Mouse (Mus musculus) urinary bladder, adult 2 months (tissue): ENCODE results near the gene Usp5. TPM values are rescaled to one million over a fixed set of nuclear protein-coding genes. Genes with fewer than 3 reads are reported as not detected.

Experiments used
- DNase-seq: peaks from one replicate; pipeline ENCODE4 v3.0.0; 2022; ENCODE audit warnings: low spot score
- polyA plus RNA-seq: library from polyadenylated mRNA; depleted of rRNA; stranded (reverse); fragments of >200 nt; gene quantifications from 2 replicates; pipeline ENCODE4 v1.2.3, GENCODE M21; 2012; rRNA removed

Gene Usp5
- polyA plus RNA-seq, 1 experiment: 73.6 TPM

DNA sequence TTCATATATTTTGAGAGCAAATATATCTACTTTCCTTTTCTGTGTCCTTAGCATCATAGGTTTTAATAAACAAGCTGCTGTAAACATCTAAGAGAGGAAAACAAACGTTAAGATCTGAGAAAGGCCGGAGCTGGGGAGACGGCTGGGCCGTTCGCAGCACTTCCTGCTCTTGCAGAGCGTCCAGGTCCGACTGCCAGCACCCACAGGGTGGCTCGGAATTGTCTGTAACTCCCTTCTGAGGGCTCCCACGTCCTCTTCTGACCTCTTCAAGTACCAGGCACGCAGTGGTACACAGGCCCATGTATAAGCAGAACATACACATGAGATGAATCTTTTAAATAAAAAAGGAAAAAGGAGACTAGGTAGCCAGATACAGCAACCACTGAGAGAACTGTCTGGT, 41.6 kb downstream of the Usp5 start:
- DNase-seq: no peak

DNA sequence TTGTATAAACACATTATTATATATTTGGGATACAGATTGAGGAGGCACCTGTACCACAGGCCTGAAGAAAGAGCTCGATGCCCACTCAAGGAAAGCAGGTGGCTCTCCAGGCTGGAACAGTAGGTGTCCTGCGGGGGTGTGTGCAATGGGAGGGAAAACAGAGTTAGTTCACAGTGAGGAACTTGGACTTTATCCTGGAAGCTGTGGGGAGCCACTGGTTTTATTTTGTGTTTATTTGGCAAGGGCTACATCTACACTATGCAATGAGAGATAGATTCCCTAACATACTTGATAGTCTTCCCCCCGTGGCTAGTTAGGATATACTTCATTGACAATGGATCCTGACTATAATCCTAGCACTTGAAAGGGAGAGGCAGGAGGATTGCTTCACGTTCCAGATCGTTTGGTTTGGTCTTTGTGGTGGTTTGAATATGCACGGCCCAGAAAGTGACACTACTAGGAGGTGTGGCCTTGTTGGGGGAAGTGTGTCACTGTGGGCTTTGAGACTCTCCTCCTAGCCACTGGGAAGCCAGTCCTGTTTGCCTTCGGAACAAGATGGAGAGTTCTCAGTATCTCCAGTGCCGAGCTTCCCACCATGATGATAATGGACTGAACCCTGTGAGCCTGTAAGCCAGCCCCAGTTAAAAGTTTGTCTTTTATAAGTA, 42.4 kb downstream of the Usp5 start:
- no peak for DNase-seq

DNA sequence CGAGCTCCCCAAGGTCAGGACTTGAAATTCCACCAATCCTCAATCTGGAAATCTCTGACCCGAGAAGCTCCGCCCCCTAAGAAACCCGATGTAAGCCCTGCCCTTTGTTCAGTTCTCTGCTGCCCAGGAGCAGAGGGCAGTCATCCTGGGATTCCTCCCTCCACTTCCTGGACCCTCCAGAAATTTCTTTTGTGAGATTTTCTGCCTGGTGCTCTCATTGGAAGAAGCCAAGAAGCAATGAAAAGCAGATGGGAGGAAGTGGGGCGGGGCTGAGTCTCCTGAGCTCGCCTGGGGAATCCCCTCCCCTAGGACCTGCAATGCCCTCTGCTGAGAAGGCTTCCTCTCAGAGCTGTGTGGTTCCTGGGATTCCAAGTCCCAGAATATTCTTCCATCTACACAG, 46.8 kb downstream of the Usp5 start:
- no peak for DNase-seq

DNA sequence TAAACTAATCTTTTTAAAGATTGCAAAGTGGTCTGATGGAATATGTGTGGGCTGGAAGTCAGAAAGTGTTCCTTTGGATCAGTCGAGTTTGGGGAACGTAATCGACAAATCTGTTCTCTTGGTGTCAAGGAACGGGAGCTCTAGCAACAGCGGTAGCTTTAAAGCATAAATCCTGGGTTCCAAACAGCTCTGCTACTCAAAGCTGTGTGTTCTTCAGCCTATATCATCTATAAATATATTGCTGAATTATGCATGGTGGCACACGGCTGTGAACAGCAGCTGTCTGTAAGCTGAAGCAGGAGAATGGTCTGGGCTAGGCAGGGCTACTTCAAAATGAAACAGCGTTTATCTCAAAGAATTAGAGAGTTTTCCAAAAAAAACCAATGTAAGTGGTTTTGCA, 48.4 kb downstream of the Usp5 start:
- DNase-seq: no peak

DNA sequence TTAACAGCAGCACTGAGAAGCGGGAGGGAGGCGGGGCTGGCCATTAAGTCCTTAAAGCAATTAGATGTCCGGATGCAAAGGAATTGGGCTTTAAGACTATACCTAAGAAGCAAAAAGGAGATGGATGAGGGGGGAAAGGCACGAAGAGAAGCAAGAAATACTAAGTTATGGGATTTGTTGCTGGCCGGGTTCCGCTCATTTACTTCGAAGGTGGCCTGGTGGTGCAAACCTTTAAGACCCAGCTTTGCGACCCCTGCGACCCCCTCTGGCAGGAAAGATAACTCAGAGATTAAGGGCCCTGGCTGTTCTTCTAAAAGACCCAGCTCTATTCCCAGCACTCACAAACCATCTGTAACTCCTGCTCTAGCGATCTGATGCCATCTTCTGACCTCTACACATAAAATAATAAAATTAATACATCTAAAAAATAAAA, 49.3 kb downstream of the Usp5 start:
- no peak for DNase-seq

DNA sequence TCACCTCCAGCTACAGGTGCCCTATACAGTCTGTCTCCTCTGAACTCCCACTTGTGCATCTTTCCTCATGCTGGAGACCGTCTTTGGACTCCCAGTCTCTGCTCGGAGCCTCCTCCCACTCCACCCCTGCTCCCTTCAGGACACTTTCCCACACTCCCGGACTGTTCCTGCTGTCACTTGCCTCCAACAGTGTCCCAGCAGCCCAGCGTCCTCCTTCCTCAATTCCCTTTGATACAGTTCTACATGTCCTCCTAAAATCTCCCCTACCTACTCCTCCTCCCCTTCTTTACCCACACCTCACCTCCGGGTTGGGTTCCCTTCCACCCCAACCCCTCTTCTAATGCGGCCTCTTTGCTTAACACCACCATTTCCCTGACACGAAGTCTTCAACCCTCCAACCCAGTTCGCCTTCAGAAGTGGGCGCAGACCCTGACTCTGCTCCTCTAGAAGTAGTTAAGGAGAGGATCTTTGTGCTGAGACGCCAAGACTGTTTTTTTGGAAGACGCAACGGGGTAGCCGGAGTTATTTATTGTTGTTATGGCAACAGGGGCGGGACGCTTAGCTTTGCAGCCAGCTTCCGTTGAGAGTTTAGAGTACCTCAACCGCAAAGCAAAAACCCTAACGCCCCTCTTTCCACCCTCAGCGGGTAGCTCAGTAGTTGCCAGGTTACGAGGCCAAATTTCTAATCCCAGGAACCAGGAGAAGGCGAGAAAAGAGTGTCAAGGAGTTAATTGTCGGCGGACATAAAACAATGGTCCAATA, 49.9 kb downstream of the Usp5 start, which contains the start of gene Lrrc23:
TSS of gene Lrrc23 (minus strand) at position 506 of the 762 bp plus-strand sequence.
- no peak for DNase-seq

DNA sequence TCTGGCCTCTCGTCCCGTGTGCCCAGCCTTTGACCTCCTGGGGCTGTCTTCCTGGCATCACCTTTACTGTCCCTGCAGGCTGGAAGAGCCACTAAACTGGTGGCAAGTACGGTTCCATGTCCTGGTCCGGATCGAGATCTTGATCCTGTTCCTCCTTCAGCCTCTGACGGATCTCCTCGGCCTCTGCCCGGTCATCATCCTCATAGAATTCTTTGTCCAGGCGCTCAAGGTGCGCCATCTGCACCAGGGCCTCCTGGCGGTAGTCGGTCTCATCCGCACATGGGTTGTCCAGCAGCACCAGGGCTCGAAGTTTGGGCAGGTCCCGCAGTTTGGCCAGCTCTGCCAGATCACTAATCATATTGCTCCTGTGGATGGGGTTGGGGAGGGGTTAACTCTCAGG, 58.8 kb downstream of the Usp5 start:
- DNase-seq: no peak

DNA sequence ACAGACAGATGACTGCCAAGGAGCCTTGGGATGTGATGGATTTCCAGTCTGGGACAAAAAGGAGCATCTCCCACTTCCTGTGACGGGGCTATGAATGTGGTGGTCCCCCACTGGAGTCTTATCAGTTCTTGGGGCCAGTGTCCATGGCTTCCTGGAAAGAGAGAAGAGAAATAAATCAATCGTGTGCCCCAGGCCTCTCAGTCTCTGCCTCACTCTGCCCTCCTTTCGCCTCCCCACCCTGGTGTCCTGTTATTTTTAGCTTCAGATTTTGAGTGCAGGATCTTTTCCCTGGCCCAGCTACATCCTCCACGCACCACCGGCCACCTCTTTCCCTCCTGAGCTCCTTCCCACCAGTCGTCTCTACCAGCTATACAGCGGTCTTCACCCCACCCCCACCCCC, 59.3 kb downstream of the Usp5 start:
- no peak for DNase-seq

DNA sequence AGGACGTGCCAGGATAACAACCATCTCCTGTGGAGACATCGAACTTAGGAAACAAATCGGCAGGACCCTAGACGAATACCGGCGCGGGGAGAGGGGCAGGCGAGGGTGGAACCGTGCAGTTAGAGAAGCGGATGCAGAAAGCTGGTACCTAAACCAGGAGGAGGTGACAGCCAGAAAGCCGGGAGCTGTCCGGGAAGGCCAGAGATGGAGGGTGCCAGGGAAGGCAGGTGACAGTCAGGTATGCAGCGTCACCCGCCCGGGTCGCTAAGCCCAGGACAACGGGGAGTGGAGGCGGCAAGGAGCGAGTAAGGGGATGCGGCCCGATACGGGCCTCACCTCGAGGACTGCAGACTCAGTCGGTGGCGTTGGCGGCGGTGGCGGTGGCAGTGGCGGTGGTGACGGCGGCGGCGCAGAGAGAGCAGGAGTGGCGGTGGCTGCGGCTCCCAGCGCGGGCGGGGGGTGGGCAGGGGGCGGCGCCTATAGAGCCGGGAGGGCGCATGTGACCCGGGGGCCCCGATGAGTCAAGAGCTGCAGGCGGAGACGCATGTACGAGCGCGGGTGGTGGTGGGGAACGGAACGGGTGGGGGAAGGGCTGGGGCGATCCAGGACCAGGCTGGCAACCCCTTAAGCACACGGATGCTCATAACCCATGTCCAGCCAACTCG, 60.1 kb downstream of the Usp5 start, which contains the start of gene Eno2:
TSS of gene Eno2 (minus strand) at position 573 of the 665 bp plus-strand sequence.
- no peak for DNase-seq

DNA sequence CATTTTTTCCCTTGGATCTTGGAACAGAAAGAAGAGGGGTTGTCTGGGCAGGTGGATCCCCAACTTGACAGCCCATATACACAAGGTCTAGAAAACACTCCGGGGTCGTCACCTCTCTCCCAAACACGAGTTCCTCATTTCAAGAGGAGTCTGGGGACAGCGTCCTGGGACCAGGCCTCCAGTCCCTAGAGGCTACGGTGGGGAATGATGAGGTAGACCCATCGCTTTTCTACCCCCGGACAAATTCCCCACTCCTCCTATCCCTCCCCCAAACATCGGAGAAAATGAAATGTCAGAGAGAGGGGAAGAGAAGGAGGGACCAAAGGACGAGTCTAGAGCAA, 60.6 kb downstream of the Usp5 start:
- no peak for DNase-seq

DNA sequence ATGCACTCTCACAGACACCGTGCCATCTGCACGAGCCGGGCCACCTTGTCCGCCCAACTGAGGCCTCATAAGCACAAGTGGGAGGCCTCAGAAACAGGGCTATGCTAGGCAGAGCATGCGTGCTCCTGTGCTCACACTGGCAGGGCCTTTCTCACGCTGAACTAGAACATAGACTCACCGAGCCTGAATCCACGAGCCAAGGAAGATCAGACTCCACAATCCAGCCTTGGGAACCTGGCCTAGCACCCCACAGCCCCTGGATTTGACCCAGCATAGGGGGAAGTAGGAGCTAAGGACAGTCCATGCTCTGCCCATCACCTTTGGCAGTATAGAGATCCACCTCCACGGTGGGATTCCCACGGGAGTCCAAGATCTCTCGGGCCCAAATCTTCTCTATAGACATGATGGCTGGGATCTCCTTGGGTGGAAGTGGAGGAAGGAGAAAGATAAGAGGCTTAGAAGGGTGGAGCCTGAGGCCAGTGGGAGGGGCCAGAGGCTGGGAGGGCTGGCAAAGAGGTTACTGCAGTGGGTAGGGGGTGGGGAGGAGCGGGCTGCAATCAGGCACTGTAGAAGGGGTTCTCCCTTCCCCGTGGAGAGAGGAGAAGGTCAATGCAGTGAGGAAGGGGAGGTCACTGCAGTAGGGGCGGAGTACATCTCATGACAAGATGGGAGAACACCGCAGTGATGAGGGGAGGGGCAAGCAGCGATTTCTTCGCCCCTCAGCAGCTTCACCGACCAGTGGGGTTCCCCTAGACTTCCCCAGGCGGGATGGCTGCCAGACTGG, 61.2 kb downstream of the Usp5 start:
- DNase-seq: no peak

DNA sequence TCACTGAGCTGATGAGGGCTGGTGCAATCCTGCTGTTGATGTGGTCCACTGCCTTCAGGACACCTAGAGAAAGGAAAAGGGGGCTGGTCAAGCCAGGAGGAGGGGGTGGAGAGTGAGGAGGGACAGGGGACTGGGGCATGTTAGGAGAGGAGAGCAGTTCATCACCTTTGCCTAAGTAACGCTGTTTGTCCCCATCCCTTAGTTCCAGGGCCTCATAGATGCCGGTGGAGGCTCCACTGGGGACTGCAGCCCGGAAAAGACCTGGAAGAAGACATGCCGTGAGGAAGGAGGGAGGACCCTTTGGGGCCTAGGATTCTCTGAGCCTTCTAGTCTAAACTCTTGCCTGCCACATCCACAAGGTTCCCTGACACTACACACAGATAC, 61.8 kb downstream of the Usp5 start:
- no peak for DNase-seq

DNA sequence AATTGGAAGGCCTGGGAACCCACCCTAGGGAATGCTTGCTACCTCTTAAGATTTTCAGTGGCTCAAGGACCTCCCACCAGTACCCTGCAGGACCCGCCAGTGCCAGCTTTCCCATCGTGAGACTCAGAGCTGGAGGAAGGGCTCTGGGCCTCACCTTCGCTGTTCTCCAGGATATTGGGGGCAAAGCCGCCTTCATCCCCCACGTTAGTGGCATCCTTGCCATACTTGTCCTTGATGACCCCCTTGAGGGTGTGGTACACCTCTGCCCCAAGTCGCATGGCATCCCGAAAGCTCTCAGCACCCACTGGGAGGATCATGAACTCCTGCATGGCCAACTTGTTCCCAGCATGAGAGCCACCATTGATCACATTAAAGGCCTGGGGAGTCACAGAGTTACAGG, 63.3 kb downstream of the Usp5 start:
- DNase-seq: no peak

Other genes starting within 250 kb of the Usp5 start
- gene C1s2, start 193.4 kb downstream of the Usp5 start, polyA plus RNA-seq: 0.52 and 0.57 TPM in 2 replicates
- 84.5 and 91.6 TPM in 2 replicates for gene Lpcat3, start 166.5 kb downstream of the Usp5 start, polyA plus RNA-seq
- 73.3 and 84.5 TPM in 2 replicates for gene Emg1, start 117.3 kb downstream of the Usp5 start, polyA plus RNA-seq
- gene Phb2, start 117.1 kb downstream of the Usp5 start, polyA plus RNA-seq: 111 and 120 TPM in 2 replicates
- 17.0 and 18.2 TPM in 2 replicates for gene Ptpn6, start 90.8 kb downstream of the Usp5 start, polyA plus RNA-seq
- 214 and 229 TPM in 2 replicates for gene Grcc10, start 88.1 kb downstream of the Usp5 start, polyA plus RNA-seq
- not detected in 2 replicates for gene Gm45234, start 73.5 kb downstream of the Usp5 start, polyA plus RNA-seq
- gene Atn1, start 73.0 kb downstream of the Usp5 start, polyA plus RNA-seq: 11.3 and 32.9 TPM in 2 replicates
- 20.8 and 23.4 TPM in 2 replicates for gene Eno2, start 59.8 kb downstream of the Usp5 start, polyA plus RNA-seq
- gene Lrrc23, start 49.8 kb downstream of the Usp5 start, polyA plus RNA-seq: 1.2 and 1.4 TPM in 2 replicates
- 22.3 and 24.4 TPM in 2 replicates for gene Spsb2, start 20.8 kb downstream of the Usp5 start, polyA plus RNA-seq
- gene Tpi1, start 15.2 kb downstream of the Usp5 start, polyA plus RNA-seq: 322 and 324 TPM in 2 replicates
- 5.0 and 5.5 TPM in 2 replicates for gene Cdca3, start 63 bp upstream of the Usp5 start, polyA plus RNA-seq
- gene Gnb3, start 10.8 kb upstream of the Usp5 start, polyA plus RNA-seq: 0.21 and 0.32 TPM in 2 replicates
- 74.5 and 82.9 TPM in 2 replicates for gene P3h3, start 28.3 kb upstream of the Usp5 start, polyA plus RNA-seq
- gene Gpr162, start 34.5 kb upstream of the Usp5 start, polyA plus RNA-seq: 0.94 and 0.99 TPM in 2 replicates
- gene Cd4, start 58.7 kb upstream of the Usp5 start, polyA plus RNA-seq: 1.3 and 2.1 TPM in 2 replicates
- 1.3 and 1.9 TPM in 2 replicates for gene Lag3, start 82.2 kb upstream of the Usp5 start, polyA plus RNA-seq
- gene Ptms, start 90.6 kb upstream of the Usp5 start, polyA plus RNA-seq: 807 and 1,011 TPM in 2 replicates
- 273 and 291 TPM in 2 replicates for gene Mlf2, start 101.9 kb upstream of the Usp5 start, polyA plus RNA-seq
- gene Cops7a, start 136.1 kb upstream of the Usp5 start, polyA plus RNA-seq: 162 and 183 TPM in 2 replicates
- 19.3 and 24.4 TPM in 2 replicates for gene Pianp, start 167.2 kb upstream of the Usp5 start, polyA plus RNA-seq
- gene Zfp384, start 179.7 kb upstream of the Usp5 start, polyA plus RNA-seq: 42.8 and 43.1 TPM in 2 replicates
- 88.6 and 113 TPM in 2 replicates for gene Ing4, start 210.3 kb upstream of the Usp5 start, polyA plus RNA-seq
- 23.5 and 24.7 TPM in 2 replicates for gene Acrbp, start 220.2 kb upstream of the Usp5 start, polyA plus RNA-seq
- gene Lpar5, start 238.4 kb upstream of the Usp5 start, polyA plus RNA-seq: 2.9 and 4.2 TPM in 2 replicates